Mouse (Mus musculus): Measurements from ENCODE around the gene Pigz.
A peak's percentile ranks its signal among the peaks of the same experiment; 100 is the strongest.
"Not testable (repeated sequence)": the region's sequence is repeated elsewhere in the genome, so short reads cannot be mapped to it uniquely, and the experiment has no call there.

Gene Pigz

DNA sequence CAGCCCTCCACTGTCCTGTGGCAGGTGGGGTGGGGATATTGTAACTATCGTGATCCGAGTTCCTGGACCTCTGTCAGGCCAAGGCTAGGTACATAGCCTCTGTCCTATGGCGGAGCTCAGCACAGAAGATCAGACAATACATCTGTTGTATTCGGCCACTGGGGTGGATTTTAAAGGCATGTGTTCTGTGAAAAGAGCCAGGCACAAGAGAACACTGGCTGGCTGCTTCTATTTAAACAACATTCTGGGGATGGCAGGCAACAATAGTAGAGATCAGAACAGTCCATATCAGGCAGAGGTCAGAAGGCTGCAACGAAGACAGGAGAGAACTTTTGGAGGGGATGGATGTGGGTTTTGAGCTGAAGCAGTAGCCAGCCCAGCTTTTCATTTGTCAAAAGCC lies 1.4 kb upstream of the Pigz start:
- DNase-seq (ENCODE audit: low read depth, low spot score) = no peak

DNA sequence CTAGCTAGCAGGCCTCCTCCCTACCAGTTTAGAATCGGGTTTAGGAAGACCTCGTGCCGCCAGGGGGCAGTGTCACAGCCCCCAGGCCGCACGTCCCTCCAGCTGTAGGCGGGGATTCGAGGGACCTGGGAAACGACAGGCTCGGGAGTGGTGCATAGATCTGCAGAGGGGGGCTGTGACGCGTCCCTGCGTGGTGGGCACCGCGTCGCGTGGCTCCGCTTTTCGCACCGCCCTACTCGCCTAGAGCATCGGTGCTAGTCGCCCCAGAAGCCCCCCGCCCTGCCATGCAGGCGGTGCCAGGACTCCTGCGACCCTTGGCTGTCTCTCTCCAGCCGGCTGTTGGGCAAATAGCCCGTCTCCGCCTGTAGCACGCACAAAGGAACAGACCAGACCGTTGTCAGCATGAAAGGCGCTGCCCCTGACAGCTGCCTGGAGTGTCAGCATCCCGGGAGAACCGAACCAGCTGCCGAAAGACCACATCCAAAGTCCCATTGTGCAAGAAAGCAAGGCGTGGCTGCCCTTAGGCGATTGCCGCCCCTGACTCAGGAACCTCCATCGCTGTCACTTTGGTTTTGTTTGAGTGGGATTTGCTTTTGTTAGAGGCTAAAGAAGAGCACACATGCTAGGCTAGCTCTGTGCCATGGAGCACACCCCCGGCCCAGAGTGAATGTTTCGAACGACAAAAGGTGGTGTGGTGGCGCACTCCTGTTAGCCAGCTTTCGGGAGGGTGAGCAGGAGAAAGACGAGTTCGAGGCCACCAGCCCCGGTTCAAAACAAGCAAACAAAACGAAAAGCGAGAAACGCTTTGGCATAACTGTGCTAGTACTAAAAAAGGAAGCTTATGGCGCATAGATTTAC lies 582 bp upstream of the Pigz start:
- DNase-seq (ENCODE audit: low read depth, low spot score) = peak; percentile 87

DNA sequence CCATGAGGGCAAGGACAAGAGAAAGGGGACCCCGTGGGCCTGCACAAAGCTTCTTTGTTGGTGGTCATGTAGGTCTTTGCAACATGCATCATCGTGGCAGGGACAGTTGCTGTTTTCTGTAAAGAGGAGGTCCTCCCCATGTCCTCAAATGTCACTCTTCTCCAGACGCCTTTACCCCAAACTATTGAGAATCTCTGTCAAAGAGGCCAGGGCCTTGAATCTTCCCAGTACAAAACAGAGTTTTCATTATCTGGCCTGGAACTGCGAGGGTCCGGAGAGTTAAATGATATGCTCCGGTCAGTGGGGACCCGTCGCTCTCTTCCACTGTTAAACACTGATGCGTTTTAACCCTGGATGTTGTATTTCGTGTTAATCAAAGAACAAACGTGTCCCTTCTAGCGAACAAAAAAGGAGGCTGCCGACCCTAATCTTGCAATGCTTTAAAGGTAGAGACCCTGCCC lies 929 bp downstream of the Pigz start:
- no peak for DNase-seq (ENCODE audit: low read depth, low spot score)

DNA sequence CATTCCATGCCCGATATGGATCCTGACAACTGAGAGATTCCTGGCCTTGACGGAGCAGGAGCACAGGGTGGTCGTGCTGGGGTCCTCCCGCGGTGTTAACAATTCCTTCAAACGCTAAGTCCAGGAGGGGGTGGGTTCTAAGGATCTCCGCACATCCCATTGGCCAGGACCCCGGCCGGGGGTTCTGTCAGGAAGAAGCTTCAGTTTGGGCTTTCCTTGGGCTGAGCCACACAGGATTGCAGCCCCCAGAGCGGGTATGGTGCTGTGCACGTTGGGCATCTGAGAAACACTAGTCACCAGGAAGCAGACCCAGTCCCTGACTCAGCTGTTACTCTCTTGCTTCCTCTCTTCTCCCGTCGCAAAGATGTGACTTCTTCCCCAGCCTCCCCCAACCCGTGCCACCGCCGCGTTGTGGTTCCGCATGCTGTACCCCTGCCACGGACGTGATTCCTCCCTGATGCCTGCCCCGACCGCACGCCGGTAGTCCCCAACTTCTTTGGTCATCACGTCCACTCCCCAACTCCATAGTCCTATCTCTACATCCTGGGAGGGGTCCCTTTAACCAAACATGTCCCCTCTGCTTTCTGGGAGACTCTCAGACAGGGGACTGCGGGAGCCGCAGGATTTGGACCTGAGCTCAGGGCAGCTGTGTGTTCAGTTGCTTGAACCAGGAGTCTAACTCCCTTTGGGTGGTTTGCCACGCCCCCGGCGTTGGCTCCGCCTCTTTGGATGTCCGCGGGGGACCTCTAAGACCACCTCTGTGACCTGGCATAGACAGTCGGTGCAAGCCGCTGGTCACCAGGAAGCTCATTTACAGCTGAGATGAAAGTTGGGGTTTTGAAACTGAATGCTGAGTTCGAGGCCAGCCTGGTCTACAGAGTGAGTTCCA lies 1.7 kb downstream of the Pigz start:
- DNase-seq (ENCODE audit: low read depth, low spot score) = no peak

- DNase-seq (ENCODE audit: low read depth, low spot score) = no peak
These were observed 2.9 kb downstream of the Pigz start for GRCm38 (mm10) chr16:31936568-31936967.

DNA sequence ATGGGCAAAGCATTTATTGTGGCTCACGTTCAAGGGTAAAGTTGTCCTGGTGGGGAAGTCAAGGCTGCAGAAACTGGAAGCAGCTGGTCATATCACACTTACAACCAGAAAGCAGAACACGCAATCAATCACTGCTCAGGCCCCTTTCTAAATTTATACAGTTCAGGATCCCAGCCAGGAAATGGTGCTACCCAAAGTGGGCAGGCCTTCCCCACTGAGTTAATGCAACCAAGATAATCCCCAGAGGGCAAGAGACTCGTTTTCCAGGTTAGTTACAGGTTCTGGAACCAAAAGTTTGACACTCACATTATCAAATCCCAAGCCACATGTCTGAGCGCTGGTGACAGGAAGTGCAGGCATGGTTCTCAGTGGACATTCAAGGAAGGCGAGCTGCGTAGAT lies 5.2 kb downstream of the Pigz start:
- no peak for DNase-seq (ENCODE audit: low read depth, low spot score)

DNA sequence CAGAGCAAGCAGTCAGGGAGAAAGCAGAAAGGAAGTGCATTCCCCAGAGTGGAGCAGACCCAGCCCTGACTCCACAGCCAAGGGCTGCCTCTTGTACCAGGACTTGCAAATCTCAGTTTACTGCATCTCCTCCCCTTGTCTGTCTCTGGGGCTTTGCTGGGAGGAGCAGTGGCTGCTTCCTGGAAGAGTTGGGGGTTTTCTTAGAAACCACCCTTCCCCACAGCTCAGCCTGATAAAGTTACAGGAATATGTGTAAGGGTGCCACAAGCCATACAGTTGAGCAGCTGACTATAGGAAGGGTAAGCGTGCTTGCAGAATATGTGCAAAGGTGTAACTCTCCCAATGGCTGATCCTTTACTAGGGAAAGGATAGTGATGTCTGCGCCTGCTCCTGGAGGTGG lies 6.9 kb downstream of the Pigz start:
- DNase-seq (ENCODE audit: low read depth, low spot score) = no peak

- peak; percentile 44 for DNase-seq (ENCODE audit: low read depth, low spot score)
These were observed 10.3 kb downstream of the Pigz start for GRCm38 (mm10) chr16:31943980-31944379.

DNA sequence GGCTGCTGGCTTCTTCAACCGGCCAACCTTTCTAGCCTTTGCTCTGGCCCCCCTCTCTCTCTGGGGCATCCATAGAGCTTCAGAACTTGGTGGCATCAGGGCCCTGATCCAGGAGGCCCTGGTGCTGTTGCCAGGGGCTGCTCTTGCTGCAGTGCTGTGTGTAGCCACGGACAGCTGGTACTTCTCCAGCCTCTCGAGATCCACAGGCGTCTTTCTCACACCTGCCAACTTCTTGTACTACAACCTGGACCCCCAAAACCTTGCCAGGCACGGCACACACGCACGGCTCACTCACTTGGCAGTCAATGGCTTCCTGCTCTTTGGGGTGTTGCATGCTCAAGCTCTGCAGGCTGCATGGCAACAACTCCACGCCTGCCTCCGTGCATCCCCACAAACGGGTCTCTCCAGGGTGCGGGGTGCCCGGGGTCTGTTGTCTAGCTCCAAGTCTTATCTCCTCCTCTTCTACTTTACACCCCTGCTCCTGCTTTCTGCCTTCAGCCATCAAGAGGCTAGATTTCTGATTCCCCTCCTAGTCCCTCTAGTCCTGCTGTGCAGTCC lies 11.1 kb downstream of the Pigz start:
- no peak for DNase-seq (ENCODE audit: low read depth, low spot score)

GRCm38 (mm10) chr16:31945372-31945771 lies 11.7 kb downstream of the Pigz start:
- no peak for DNase-seq (ENCODE audit: low read depth, low spot score)

GRCm38 (mm10) chr16:31945986-31946385 lies 12.3 kb downstream of the Pigz start:
- not testable (repeated sequence) for DNase-seq (ENCODE audit: low read depth, low spot score)

- no peak for DNase-seq (ENCODE audit: low read depth, low spot score)
These were observed 13.7 kb downstream of the Pigz start for GRCm38 (mm10) chr16:31947333-31947732.

- DNase-seq (ENCODE audit: low read depth, low spot score) = no peak
These were observed 14.3 kb downstream of the Pigz start for GRCm38 (mm10) chr16:31947901-31948316.

GRCm38 (mm10) chr16:31948345-31948774 lies 14.7 kb downstream of the Pigz start, which contains the start of the genes 0610012G03Rik and Ncbp2:
Gene 0610012G03Rik (minus strand): TSS chr16:31948494.
Gene Ncbp2 (plus strand): TSS chr16:31948513.
- peak; percentile 87 for DNase-seq (ENCODE audit: low read depth, low spot score)

GRCm38 (mm10) chr16:31963224-31963623 lies 29.6 kb downstream of the Pigz start:
- no peak for DNase-seq (ENCODE audit: low read depth, low spot score)

- no peak for DNase-seq (ENCODE audit: low read depth, low spot score)
These were observed 41.6 kb downstream of the Pigz start for GRCm38 (mm10) chr16:31975258-31975657.

GRCm38 (mm10) chr16:31979501-31979900 lies 45.9 kb downstream of the Pigz start:
- DNase-seq (ENCODE audit: low read depth, low spot score) = no peak

GRCm38 (mm10) chr16:31980946-31981345 lies 47.3 kb downstream of the Pigz start:
- DNase-seq (ENCODE audit: low read depth, low spot score) = no peak

DNA sequence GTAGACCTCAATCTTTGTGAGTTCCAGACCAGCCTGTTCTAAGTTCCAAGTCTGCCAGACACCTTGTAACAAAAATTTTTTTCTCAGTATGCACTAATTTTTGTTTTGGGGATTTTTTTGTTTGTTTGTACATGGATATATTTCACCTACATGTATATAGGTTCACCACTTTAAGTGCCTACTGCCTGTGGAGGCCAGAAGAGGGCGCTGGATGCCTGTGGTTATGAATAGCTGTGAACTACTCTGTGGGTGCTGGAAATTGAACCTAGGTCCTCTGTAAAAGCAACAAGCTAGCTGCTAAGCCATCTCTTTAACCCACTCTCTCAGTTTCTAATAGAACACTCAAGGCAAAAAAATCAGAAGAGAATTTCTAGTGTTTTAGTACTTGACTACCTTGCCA lies 58.4 kb downstream of the Pigz start:
- no peak for DNase-seq (ENCODE audit: low read depth, low spot score)

- DNase-seq (ENCODE audit: low read depth, low spot score) = no peak
These were observed 59.5 kb downstream of the Pigz start for GRCm38 (mm10) chr16:31993195-31993594.

GRCm38 (mm10) chr16:31993946-31994345 lies 60.3 kb downstream of the Pigz start:
- DNase-seq (ENCODE audit: low read depth, low spot score) = no peak

Measured in retina, adult 2 months (tissue).